Mouse (Mus musculus) brain, embryonic 14.5 days (tissue): Measurements from ENCODE around the gene March10. TPM values are rescaled to one million over a fixed set of nuclear protein-coding genes. Genes with fewer than 3 reads are reported as not detected.
A peak's percentile ranks its signal among the peaks of the same experiment; 100 is the strongest.

Experiments
- DNase-seq: peaks from one replicate; pipeline ENCODE4 v3.0.0-alpha.2; 2011; ENCODE audit warnings: low read depth
- CTCF ChIP-seq: fragments of 200-500 bp; IDR thresholded peaks from 2 replicates; pipeline ENCODE4 v1.5.1; 2012; ENCODE audit warnings: inconsistent platforms, mild to moderate bottlenecking, moderate library complexity, borderline replicate concordance; ENCODE audit not compliant: insufficient read depth, insufficient read length; ENCODE audit errors: extremely low read depth
- POLR2A ChIP-seq: fragments of 200-500 bp; IDR thresholded peaks from 2 replicates; pipeline ENCODE4 v1.6.1; 2012; ENCODE audit warnings: mild to moderate bottlenecking, inconsistent platforms, borderline replicate concordance; ENCODE audit not compliant: poor library complexity, insufficient read depth, insufficient read length, severe bottlenecking; ENCODE audit errors: extremely low read depth
- polyA plus RNA-seq: library from polyadenylated mRNA; depleted of rRNA; stranded (reverse); fragments of >200 nt; gene quantifications from 2 replicates; pipeline ENCODE4 v1.2.3, GENCODE M21; 2012

March10 gene
- polyA plus RNA-seq, 1 experiment, result 0.29 TPM

DNA sequence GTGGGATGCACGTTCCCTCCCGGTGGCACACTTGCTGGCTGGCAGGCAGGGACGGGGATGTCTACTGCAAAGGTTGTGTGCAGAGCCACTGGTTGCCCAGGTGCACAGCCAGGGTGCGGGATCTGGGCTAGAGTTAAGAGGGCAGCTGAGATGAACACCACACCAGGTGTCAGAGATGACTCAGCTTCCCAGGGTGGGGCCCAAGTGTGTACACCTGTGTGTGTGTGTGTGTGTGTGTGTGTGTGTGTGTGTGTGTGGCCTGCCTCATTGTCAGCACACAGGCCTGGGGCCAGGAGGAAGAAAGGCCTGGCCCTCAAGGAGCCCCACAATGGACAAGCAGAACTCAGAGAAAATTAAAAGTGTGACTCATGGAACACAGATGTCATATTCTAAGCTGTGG lies 31.9 kb downstream of the March10 start:
- DNase-seq, result no peak
- TF ChIP-seq CTCF (no peak), POLR2A (no peak)

DNA sequence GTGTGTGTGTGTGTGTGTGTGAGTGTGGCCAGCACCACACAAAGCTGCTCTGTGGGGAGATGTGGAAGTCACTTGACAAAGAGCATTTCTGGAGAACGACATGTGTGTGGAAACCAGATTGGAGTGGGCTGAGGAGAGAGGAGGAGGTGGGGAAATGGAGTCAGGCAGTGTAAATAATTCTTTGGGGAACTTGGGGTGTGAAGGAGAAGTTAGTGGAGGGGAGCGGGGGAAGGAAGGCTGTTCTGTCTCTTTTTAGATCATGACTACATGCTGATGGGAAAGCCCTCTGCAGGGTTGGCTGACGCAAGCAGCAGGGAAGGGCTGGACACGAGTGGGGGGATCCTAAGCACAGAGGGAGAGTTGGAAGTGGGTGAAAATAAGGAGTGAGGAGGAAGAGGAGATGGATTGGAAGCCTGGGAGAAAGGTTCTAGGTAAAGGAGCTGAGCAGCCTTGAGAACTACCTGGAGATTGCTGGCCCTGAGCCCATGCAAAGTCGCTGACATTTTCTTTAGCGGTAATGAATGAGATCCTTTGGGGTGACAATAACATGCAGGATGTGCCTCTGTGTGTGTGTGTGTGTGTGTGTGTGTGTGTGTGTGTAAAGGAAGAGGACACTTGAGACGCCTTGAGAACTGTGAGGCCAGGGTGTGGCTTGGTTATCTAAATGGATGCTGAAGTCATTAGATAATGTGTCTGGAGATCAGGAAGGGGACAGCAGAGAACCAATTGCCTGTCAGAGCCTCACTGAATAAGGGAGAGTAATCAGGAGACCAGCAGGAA lies 35.7 kb downstream of the March10 start:
- no peak for DNase-seq

GRCm38 (mm10) chr11:105419946-105420345 lies 36.6 kb downstream of the March10 start:
- DNase-seq, result no peak
- TF ChIP-seq POLR2A (no peak), CTCF (no peak)

More for the DNA sequence above, 35.7 kb downstream of the March10 start:
- TF ChIP-seq CTCF (no peak), POLR2A (no peak)

DNA sequence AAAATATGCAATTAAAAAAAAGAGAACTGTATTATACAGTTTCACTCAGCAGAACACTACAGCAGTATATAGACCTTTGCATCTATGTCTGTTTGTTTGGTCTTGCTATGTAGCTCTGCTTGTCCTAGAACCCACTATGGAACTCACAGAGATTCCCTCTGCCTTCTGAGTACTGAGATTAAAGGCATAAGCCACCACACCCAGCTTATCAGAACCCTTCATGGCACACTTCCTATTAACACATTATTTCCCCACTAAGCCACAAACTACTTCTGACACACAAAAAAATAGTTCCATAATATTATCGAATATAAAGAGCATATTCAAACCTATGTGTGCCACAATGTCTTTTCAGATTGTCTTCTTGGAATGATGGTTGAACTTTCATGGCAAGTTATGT lies 42.5 kb downstream of the March10 start:
- no peak for TF ChIP-seq CTCF
- no peak for TF ChIP-seq POLR2A
- no peak for DNase-seq

GRCm38 (mm10) chr11:105409408-105409807 lies 47.1 kb downstream of the March10 start:
- DNase-seq, result no peak
- TF ChIP-seq POLR2A (no peak), CTCF (no peak)

GRCm38 (mm10) chr11:105407846-105408441 lies 48.6 kb downstream of the March10 start:
- TF ChIP-seq CTCF, result no peak
- TF ChIP-seq POLR2A, result no peak
- peak; percentile 83 for DNase-seq

DNA sequence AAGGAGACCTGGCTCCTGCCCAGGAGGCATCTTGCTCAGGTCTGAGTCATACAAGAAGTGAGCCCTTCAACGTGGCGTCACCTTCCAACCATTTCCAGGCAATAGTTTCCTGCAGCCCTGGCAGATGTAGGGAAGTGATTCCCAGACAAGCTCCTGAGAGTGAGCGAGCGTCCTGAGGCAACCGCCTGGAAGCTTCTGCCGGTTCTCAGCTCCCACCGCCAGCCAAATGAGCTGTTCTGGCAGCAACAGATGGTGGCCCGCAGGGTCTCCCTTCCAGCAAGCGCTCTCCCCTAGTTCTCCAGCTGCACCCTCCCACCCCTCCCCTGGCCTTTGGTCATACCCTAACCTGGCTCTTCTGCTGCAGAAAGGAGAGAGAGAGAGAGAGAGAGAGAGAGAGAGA lies 54.2 kb downstream of the March10 start:
- peak; percentile 66 for DNase-seq

GRCm38 (mm10) chr11:105390290-105390689 lies 66.2 kb downstream of the March10 start:
- no peak for TF ChIP-seq POLR2A
- DNase-seq, result no peak

More for the DNA sequence above, 54.2 kb downstream of the March10 start:
- TF ChIP-seq CTCF (no peak), POLR2A (no peak)

GRCm38 (mm10) chr11:105388636-105389035 lies 67.9 kb downstream of the March10 start:
- DNase-seq, result peak; percentile 68
- no peak for TF ChIP-seq CTCF
- TF ChIP-seq POLR2A, result no peak

DNA sequence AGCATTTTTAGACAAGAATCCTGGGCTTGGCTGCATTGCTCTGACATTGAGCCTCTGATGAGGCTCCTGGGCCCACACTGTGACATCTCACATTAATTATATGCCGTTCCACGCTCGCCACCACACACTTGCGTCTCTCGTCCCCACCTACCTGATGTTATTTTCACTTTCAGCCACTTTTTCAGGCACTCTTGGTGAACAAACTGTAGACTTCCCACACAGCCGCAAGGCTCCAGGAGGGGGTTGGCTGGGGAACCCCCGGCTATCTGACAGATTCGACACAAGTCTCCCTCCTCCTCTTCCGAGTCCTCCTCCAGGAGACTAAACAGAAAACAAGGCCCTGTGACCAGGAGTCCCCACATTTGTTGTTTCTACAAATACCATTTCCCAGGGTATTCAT lies 71.3 kb downstream of the March10 start:
- no peak for TF ChIP-seq CTCF
- TF ChIP-seq POLR2A, result no peak

GRCm38 (mm10) chr11:105375821-105376235 lies 80.7 kb downstream of the March10 start:
- TF ChIP-seq POLR2A, result no peak
- TF ChIP-seq CTCF, result no peak
- DNase-seq, result no peak

More for the DNA sequence above, 71.3 kb downstream of the March10 start:
- no peak for DNase-seq
